Mouse (Mus musculus): ENCODE results near the gene Rem2. TPM values are rescaled to one million over a fixed set of nuclear protein-coding genes. Genes with fewer than 3 reads are reported as not detected.

Gene Rem2
- polyA plus RNA-seq, 1 experiment from 2014 or later: 26.2 TPM

DNA sequence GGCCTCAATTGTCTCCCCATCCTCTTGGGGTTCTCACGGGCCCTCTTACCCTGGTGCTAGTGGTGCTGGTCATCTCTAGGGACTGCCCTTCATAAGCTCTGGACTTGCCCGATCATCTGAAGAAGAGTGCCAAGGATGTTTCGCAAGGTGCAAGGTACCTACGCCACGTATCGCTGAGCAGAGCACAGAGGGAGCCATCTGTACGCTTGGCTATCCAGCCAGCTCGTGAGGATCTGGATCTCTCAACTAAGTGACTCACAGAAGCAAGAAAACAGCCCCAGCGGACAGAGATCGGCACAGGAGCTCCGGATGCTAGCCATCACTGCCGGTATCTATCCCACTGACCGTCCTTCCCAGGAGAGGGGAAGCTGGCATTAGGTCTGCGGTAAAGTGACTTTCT, 20.8 kb downstream of the Rem2 start:
- WGBS: 84% methylated on average over 14 of the region's 14 CpGs

DNA sequence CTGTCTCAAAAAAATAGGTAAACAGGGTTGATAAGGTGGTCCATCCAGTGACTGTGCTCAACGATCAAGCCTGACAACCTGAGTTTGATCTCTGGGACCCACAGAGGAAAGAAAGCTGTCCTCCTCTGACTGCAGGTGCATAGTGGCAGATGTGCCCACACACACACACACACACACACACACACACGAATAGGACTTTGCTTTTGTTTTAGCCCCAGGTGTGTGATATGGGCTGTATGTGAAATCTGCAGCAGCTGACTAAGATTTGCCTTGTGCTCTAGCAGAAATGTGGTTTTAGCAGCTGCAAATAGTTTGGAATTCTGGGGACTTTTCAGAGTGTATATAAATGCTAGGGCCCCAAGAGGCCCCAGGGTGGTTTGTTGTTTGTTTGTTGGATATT, 23.4 kb downstream of the Rem2 start:
- no peak overlapping the region for H3K27ac ChIP-seq (ENCODE audit: low read depth, low read length)
- DNase-seq (ENCODE audit: low spot score): no peak
- H3K4me3 ChIP-seq (ENCODE audit: low read depth, low read length): no peak overlapping the region
- H3K4me2 ChIP-seq (ENCODE audit: low read depth): no peak overlapping the region
- no peaks in the 10 kb centered on the region for H3K4me1 ChIP-seq (ENCODE audit: control insufficient read depth, insufficient read depth, low read length)
- 85% methylated on average over 2 of the region's 2 CpGs for WGBS
- H3K27me3 ChIP-seq (ENCODE audit: control insufficient read depth, insufficient read depth, low read length): no peaks in the 10 kb centered on the region
- no peaks in the 10 kb centered on the region for H3K36me3 ChIP-seq (ENCODE audit: control insufficient read depth, insufficient read depth, low read length)
- no peak for ATAC-seq (ENCODE audit: insufficient read depth, low FRiP score, low TSS enrichment)
- H3K9me3 ChIP-seq (ENCODE audit: control insufficient read depth, low read length): no peaks in the 10 kb centered on the region
- H3K9ac ChIP-seq (ENCODE audit: low read length): no peak overlapping the region

More for the DNA sequence above, 20.8 kb downstream of the Rem2 start:
- no peaks in the 10 kb centered on the region for H3K36me3 ChIP-seq (ENCODE audit: control insufficient read depth, insufficient read depth, low read length)
- no peaks in the 10 kb centered on the region for H3K27me3 ChIP-seq (ENCODE audit: control insufficient read depth, insufficient read depth, low read length)
- H3K9me3 ChIP-seq (ENCODE audit: control insufficient read depth, low read length): no peaks in the 10 kb centered on the region
- ATAC-seq (ENCODE audit: insufficient read depth, low FRiP score, low TSS enrichment) (no peak), DNase-seq (ENCODE audit: low spot score) (no peak)
- H3K4me2 ChIP-seq (ENCODE audit: low read depth): no peak overlapping the region
- H3K9ac ChIP-seq (ENCODE audit: low read length): no peak overlapping the region
- H3K4me3 ChIP-seq (ENCODE audit: low read depth, low read length): no peak overlapping the region
- no peaks in the 10 kb centered on the region for H3K4me1 ChIP-seq (ENCODE audit: control insufficient read depth, insufficient read depth, low read length)
- no peak overlapping the region for H3K27ac ChIP-seq (ENCODE audit: low read depth, low read length)

DNA sequence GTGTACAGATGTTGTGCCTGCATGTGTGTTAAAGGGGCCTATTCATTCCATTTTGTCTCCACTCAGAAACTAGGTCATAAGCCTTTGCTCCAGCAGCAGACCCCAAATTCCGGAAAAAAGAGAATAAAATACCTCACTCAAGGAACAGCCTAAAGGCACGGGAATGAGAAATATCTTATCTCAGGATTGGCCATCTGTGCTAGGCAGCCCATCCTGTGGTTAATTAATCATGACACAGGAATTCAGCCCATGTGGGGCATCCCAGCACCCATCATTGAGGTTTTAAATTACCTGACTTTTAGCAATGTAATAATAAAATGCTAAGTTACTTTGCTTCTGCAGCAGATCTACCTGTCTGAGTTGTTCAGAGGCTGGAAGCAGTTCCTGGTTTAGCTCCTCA, 25.5 kb downstream of the Rem2 start:
- Histone ChIP-seq H3K9ac (ENCODE audit: low read length) (no peak overlapping the region), H3K27me3 (ENCODE audit: control insufficient read depth, insufficient read depth, low read length) (no peaks in the 10 kb centered on the region), H3K4me3 (ENCODE audit: low read depth, low read length) (no peak overlapping the region), H3K27ac (ENCODE audit: low read depth, low read length) (no peak overlapping the region), H3K4me2 (ENCODE audit: low read depth) (no peak overlapping the region), H3K4me1 (ENCODE audit: control insufficient read depth, insufficient read depth, low read length) (no peaks in the 10 kb centered on the region), H3K9me3 (ENCODE audit: control insufficient read depth, low read length) (no peaks in the 10 kb centered on the region), H3K36me3 (ENCODE audit: control insufficient read depth, insufficient read depth, low read length) (no peaks in the 10 kb centered on the region; the same call in 1 of the 2 replicates)
- 78% methylated on average over 2 of the region's 2 CpGs for WGBS
- DNase-seq (ENCODE audit: low spot score) (no peak), ATAC-seq (ENCODE audit: insufficient read depth, low FRiP score, low TSS enrichment) (no peak)

- Histone ChIP-seq H3K9me3 (ENCODE audit: control insufficient read depth, low read length) (no peaks in the 10 kb centered on the region), H3K27ac (ENCODE audit: low read depth, low read length) (no peak overlapping the region), H3K36me3 (ENCODE audit: control insufficient read depth, insufficient read depth, low read length) (peaks cover 12% of the 10 kb centered on the region), H3K4me2 (ENCODE audit: low read depth) (no peak overlapping the region), H3K4me1 (ENCODE audit: control insufficient read depth, insufficient read depth, low read length) (no peaks in the 10 kb centered on the region), H3K9ac (ENCODE audit: low read length) (no peak overlapping the region), H3K27me3 (ENCODE audit: control insufficient read depth, insufficient read depth, low read length) (no peaks in the 10 kb centered on the region), H3K4me3 (ENCODE audit: low read depth, low read length) (no peak overlapping the region)
- WGBS: 80% methylated on average over 2 of the region's 2 CpGs
- DNase-seq (ENCODE audit: low spot score): no peak
- ATAC-seq (ENCODE audit: insufficient read depth, low FRiP score, low TSS enrichment): no peak
These were observed 27.2 kb downstream of the Rem2 start for GRCm38 (mm10) chr14:54503092-54503491.

GRCm38 (mm10) chr14:54509774-54510173, 33.9 kb downstream of the Rem2 start:
- no peak overlapping the region for H3K27ac ChIP-seq (ENCODE audit: low read depth, low read length)
- H3K4me3 ChIP-seq (ENCODE audit: low read depth, low read length): no peak overlapping the region
- DNase-seq (ENCODE audit: low spot score) (no peak), ATAC-seq (ENCODE audit: insufficient read depth, low FRiP score, low TSS enrichment) (no peak)
- no peaks in the 10 kb centered on the region for H3K27me3 ChIP-seq (ENCODE audit: control insufficient read depth, insufficient read depth, low read length)
- H3K4me1 ChIP-seq (ENCODE audit: control insufficient read depth, insufficient read depth, low read length): no peaks in the 10 kb centered on the region
- no peak overlapping the region for H3K9ac ChIP-seq (ENCODE audit: low read length)
- H3K9me3 ChIP-seq (ENCODE audit: control insufficient read depth, low read length): 0 out of 2 replicates have a peak, but pooled peaks cover 2% of the 10 kb centered on the region
- H3K4me2 ChIP-seq (ENCODE audit: low read depth): no peak overlapping the region
- H3K36me3 ChIP-seq (ENCODE audit: control insufficient read depth, insufficient read depth, low read length): peaks cover 60% of the 10 kb centered on the region
- 90% methylated on average over 9 of the region's 9 CpGs for WGBS

DNA sequence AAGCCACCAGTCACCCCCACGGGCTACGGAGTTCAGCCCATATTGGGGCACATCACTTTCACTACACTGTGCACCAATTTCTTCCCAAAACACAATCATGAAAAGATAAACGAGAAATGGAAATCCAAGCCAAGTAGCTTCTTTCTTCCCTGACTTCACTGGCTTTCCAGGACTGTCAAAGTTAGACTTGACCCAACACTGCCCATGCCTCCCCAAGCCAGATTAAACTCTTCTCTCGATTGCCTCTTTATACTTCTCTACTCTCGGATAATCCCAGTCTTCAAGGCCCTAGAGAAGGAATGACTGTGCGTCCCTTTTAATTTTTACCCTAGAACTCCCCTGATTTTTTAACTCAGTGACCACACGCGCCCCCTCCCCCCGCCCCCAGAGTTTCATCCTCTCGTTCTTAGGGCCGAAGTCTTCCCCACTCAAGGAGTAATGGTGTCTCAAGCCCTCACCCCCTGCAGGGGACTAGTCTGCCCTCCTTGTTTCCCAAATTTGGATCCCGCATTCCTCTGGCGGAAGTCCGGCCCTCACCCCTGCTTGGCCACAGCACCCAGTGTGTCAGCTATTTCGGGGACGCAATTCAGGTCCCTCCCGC, 40.9 kb downstream of the Rem2 start:
- Histone ChIP-seq H3K4me1 (ENCODE audit: control insufficient read depth, insufficient read depth, low read length) (peaks cover 2% of the 10 kb centered on the region; the same call in 1 of the 2 replicates), H3K4me2 (ENCODE audit: low read depth) (peak overlapping the region; percentile 58), H3K9ac (ENCODE audit: low read length) (peak overlapping the region; percentile 75), H3K4me3 (ENCODE audit: low read depth, low read length) (peak overlapping the region; percentile 62), H3K27ac (ENCODE audit: low read depth, low read length) (peak overlapping the region; percentile 24; the same call in 1 of the 2 replicates), H3K27me3 (ENCODE audit: control insufficient read depth, insufficient read depth, low read length) (no peaks in the 10 kb centered on the region), H3K9me3 (ENCODE audit: control insufficient read depth, low read length) (0 out of 2 replicates have a peak, but pooled peaks cover 2% of the 10 kb centered on the region), H3K36me3 (ENCODE audit: control insufficient read depth, insufficient read depth, low read length) (peaks cover 23% of the 10 kb centered on the region)
- peak; percentile 2; the same call in 1 of the 2 replicates for ATAC-seq (ENCODE audit: insufficient read depth, low FRiP score, low TSS enrichment)
- DNase-seq (ENCODE audit: low spot score): no peak
- WGBS: 7% methylated on average over 17 of the region's 17 CpGs

- no peak for DNase-seq (ENCODE audit: low spot score)
- no peak for ATAC-seq (ENCODE audit: insufficient read depth, low FRiP score, low TSS enrichment)
- no peaks in the 10 kb centered on the region for H3K4me1 ChIP-seq (ENCODE audit: control insufficient read depth, insufficient read depth, low read length)
- WGBS: 35% methylated on average over 6 of the region's 6 CpGs
- H3K4me3 ChIP-seq (ENCODE audit: low read depth, low read length): no peak overlapping the region
- H3K4me2 ChIP-seq (ENCODE audit: low read depth): no peak overlapping the region
- no peaks in the 10 kb centered on the region for H3K27me3 ChIP-seq (ENCODE audit: control insufficient read depth, insufficient read depth, low read length)
- no peaks in the 10 kb centered on the region for H3K9me3 ChIP-seq (ENCODE audit: control insufficient read depth, low read length)
- no peak overlapping the region for H3K27ac ChIP-seq (ENCODE audit: low read depth, low read length)
- H3K36me3 ChIP-seq (ENCODE audit: control insufficient read depth, insufficient read depth, low read length): no peaks in the 10 kb centered on the region
- no peak overlapping the region for H3K9ac ChIP-seq (ENCODE audit: low read length)
These were observed 47.7 kb downstream of the Rem2 start for GRCm38 (mm10) chr14:54523600-54523999.

- WGBS: 1% methylated on average over 18 of the region's 18 CpGs
- H3K36me3 ChIP-seq (ENCODE audit: control insufficient read depth, insufficient read depth, low read length): no peaks in the 10 kb centered on the region
- H3K27ac ChIP-seq (ENCODE audit: low read depth, low read length): peak overlapping the region; percentile 71
- peak overlapping the region; percentile 28 for H3K4me3 ChIP-seq (ENCODE audit: low read depth, low read length)
- peak overlapping the region; percentile 59 for H3K9ac ChIP-seq (ENCODE audit: low read length)
- ATAC-seq (ENCODE audit: insufficient read depth, low FRiP score, low TSS enrichment) (peak; percentile 79), DNase-seq (ENCODE audit: low spot score) (peak; percentile 66)
- H3K9me3 ChIP-seq (ENCODE audit: control insufficient read depth, low read length): no peaks in the 10 kb centered on the region
- peak overlapping the region; percentile 55 for H3K4me2 ChIP-seq (ENCODE audit: low read depth)
- no peaks in the 10 kb centered on the region for H3K27me3 ChIP-seq (ENCODE audit: control insufficient read depth, insufficient read depth, low read length)
- no peaks in the 10 kb centered on the region for H3K4me1 ChIP-seq (ENCODE audit: control insufficient read depth, insufficient read depth, low read length)
These were observed 51.5 kb downstream of the Rem2 start for GRCm38 (mm10) chr14:54527227-54528006.

DNA sequence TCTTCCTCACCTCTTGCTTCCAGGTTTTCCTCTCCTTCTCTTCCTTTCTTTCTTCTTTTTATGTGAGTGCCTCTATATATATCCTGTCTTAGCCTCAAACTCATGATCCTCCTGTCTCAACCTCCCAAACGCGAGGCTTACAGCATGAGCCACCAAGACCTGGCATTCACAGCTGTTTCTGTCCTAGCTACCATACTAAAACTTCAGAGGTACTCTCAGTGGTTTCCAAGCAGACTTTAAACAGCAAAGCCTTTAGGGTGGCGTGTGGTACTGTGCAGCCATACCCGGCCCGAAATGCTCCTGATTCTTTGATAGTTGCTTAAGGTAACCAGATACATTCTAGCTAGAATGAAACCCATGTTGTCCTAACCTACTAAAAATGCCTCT, 52.1 kb downstream of the Rem2 start:
- H3K4me3 ChIP-seq (ENCODE audit: low read depth, low read length): no peak overlapping the region
- 16% methylated on average over 5 of the region's 5 CpGs for WGBS
- ATAC-seq (ENCODE audit: insufficient read depth, low FRiP score, low TSS enrichment): no peak
- no peaks in the 10 kb centered on the region for H3K36me3 ChIP-seq (ENCODE audit: control insufficient read depth, insufficient read depth, low read length)
- H3K4me2 ChIP-seq (ENCODE audit: low read depth): peak overlapping the region; percentile 55; the same call in 1 of the 2 replicates
- H3K9me3 ChIP-seq (ENCODE audit: control insufficient read depth, low read length): no peaks in the 10 kb centered on the region
- no peak overlapping the region for H3K27ac ChIP-seq (ENCODE audit: low read depth, low read length)
- no peak for DNase-seq (ENCODE audit: low spot score)
- peak overlapping the region; percentile 59 for H3K9ac ChIP-seq (ENCODE audit: low read length)
- H3K27me3 ChIP-seq (ENCODE audit: control insufficient read depth, insufficient read depth, low read length): no peaks in the 10 kb centered on the region
- no peaks in the 10 kb centered on the region for H3K4me1 ChIP-seq (ENCODE audit: control insufficient read depth, insufficient read depth, low read length)
